Comparison of ENCODE assay signal across 8 mouse cellular contexts in the genomic region with DNA sequence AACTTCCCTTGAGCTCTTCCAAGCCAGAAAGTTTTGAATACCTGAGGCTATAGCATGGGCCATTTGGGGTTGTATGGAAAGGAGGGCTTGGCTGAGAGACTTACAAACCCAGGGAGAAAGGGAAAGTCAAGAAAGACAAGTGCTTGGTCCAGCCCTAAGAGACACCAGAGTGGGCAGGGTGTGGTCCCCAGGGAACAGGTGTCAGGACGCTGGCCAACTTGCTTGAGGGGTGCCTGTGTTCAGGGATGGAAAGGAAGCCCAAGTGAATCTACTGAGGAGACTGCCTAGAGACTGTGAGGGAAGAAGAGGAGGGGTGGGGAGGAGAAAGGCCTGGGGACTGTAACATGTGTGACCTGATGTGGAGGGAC.
DNase-seq lines count a peak whose midpoint lies in the region; ATAC-seq and TF ChIP-seq lines count a peak whose summit lies in the region.

No protein-coding gene starts in this region.

- no peak for TF ChIP-seq CTCF in layer of hippocampus, adult 2 months (conservative IDR thresholded peaks at IDR 0.05)
- no peak for TF ChIP-seq CTCF in hindbrain, postnatal 0 days (IDR thresholded peaks at IDR 0.05; ENCODE audit: low read depth)

- H3K27ac ChIP-seq in layer of hippocampus, adult 2 months = no peak overlapping the region
- H3K27ac ChIP-seq in embryonic facial prominence, embryonic 12.5 days = no peak overlapping the region
- H3K27ac ChIP-seq in hindbrain, postnatal 0 days = no peak overlapping the region
- no peak overlapping the region for H3K27ac ChIP-seq in midbrain, embryonic 16.5 days (ENCODE audit: low read length)

- H3K9ac ChIP-seq in embryonic facial prominence, embryonic 12.5 days = no peak overlapping the region
- H3K9ac ChIP-seq in hindbrain, postnatal 0 days (replicated peaks; ENCODE audit: low read length) = peak overlapping the region; percentile 54; the same call in 1 of the 2 replicates
- H3K9ac ChIP-seq in midbrain, embryonic 16.5 days (ENCODE audit: low read depth, low read length) = 0 out of 2 replicates have a peak overlapping the region, but pooled peaks have one; percentile 55

- no peak for ATAC-seq in embryonic facial prominence, embryonic 12.5 days (ENCODE audit: insufficient number of reproducible peaks, insufficient read depth, low FRiP score, low TSS enrichment)
- ATAC-seq in hindbrain, postnatal 0 days = peak; percentile 40; the same call in 1 of the 2 replicates
- 0 out of 2 replicates have a peak, but pooled peaks have one; percentile 4 for ATAC-seq in midbrain, embryonic 16.5 days
- ATAC-seq in granulocyte monocyte progenitor cell, adult 5-6 weeks (replicated peaks; ENCODE audit: poor library complexity, severe bottlenecking) = no peak

- DNase-seq in layer of hippocampus, adult 2 months (ENCODE audit: low spot score in 2 of 2) = no peak
- no peak for DNase-seq in layer of hippocampus, adult 9-11 months
- no peak for DNase-seq in hindbrain, postnatal 0 days (ENCODE audit: low spot score)
- DNase-seq in ovary, postnatal 14 days (ENCODE audit: low spot score) = no peak
- no peak for DNase-seq in gastrocnemius, adult 18-20 months (ENCODE audit: low spot score)

- WGBS in embryonic facial prominence, embryonic 12.5 days = 18% methylated on average over 1 of the region's 1 CpGs
- 9% methylated on average over 1 of the region's 1 CpGs for WGBS in hindbrain, postnatal 0 days
- 6% methylated on average over 1 of the region's 1 CpGs for WGBS in midbrain, embryonic 16.5 days

- H3K9me3 ChIP-seq in embryonic facial prominence, embryonic 12.5 days = no peaks in the 10 kb centered on the region
- no peaks in the 10 kb centered on the region for H3K9me3 ChIP-seq in hindbrain, postnatal 0 days (ENCODE audit: low read length)
- no peaks in the 10 kb centered on the region for H3K9me3 ChIP-seq in midbrain, embryonic 16.5 days (replicated peaks; ENCODE audit: control insufficient read depth, low read length, poor library complexity, severe bottlenecking)

- peaks cover 92% of the 10 kb centered on the region for H3K27me3 ChIP-seq in embryonic facial prominence, embryonic 12.5 days
- peaks cover 45% of the 10 kb centered on the region for H3K27me3 ChIP-seq in hindbrain, postnatal 0 days (ENCODE audit: insufficient read depth, low read length)
- peaks cover 35% of the 10 kb centered on the region for H3K27me3 ChIP-seq in midbrain, embryonic 16.5 days (ENCODE audit: control insufficient read depth, insufficient read depth, low read depth, low read length)

- peak overlapping the region; percentile 63 for H3K4me3 ChIP-seq in layer of hippocampus, adult 2 months
- H3K4me3 ChIP-seq in embryonic facial prominence, embryonic 12.5 days = peak overlapping the region; percentile 51
- peak overlapping the region; percentile 68 for H3K4me3 ChIP-seq in hindbrain, postnatal 0 days (ENCODE audit: low read length)
- peak overlapping the region; percentile 70 for H3K4me3 ChIP-seq in midbrain, embryonic 16.5 days (ENCODE audit: low read depth, low read length)

- H3K4me2 ChIP-seq in embryonic facial prominence, embryonic 12.5 days (replicated peaks) = peak overlapping the region; percentile 93
- peak overlapping the region; percentile 100 for H3K4me2 ChIP-seq in hindbrain, postnatal 0 days (ENCODE audit: low read depth, low read length)
- peak overlapping the region; percentile 99 for H3K4me2 ChIP-seq in midbrain, embryonic 16.5 days (ENCODE audit: low read length)

- H3K36me3 ChIP-seq in embryonic facial prominence, embryonic 12.5 days = no peaks in the 10 kb centered on the region
- H3K36me3 ChIP-seq in hindbrain, postnatal 0 days (ENCODE audit: insufficient read depth, low read length) = no peaks in the 10 kb centered on the region
- H3K36me3 ChIP-seq in midbrain, embryonic 16.5 days (ENCODE audit: control insufficient read depth, insufficient read depth, low read length) = no peaks in the 10 kb centered on the region

- peaks cover 8% of the 10 kb centered on the region; the same call in 1 of the 2 replicates for H3K4me1 ChIP-seq in embryonic facial prominence, embryonic 12.5 days
- H3K4me1 ChIP-seq in hindbrain, postnatal 0 days (ENCODE audit: insufficient read depth, low read length) = 0 out of 2 replicates have a peak, but pooled peaks cover 4% of the 10 kb centered on the region
- H3K4me1 ChIP-seq in midbrain, embryonic 16.5 days (ENCODE audit: control insufficient read depth, insufficient read depth, low read length) = peaks cover 14% of the 10 kb centered on the region

Comparison
In these comparisons a context has a peak if more than half of its experiments do, and no peak if none do; other contexts are left out.
1. ATAC-seq: peak in hindbrain, postnatal 0 days (single experiment) and midbrain, embryonic 16.5 days (single experiment); none in embryonic facial prominence, embryonic 12.5 days (single experiment) and granulocyte monocyte progenitor cell, adult 5-6 weeks (single experiment).
2. Peak in every context shown above with its lines, with median percentiles within 50 percentile points of each other: H3K4me3 ChIP-seq and H3K4me2 ChIP-seq.